Mouse (Mus musculus) ES-CJ7 (cell line): ENCODE measurements at regions not wholly inside any gene's neighbourhood (a gene's known extent, or its start where the extent isn't known, plus 50 kb on each side); places are given as distances from the start of the nearest gene placed in this dataset.

ENCODE experiments used
- DNase-seq: peaks from one replicate; pipeline ENCODE4 v3.0.0; 2011; ENCODE audit warnings: low read depth, low spot score

GRCm38 (mm10) chr10:116653511-116653945, 72.2 kb upstream of the Cnot2 start:
- peak; percentile 68 for DNase-seq

DNA sequence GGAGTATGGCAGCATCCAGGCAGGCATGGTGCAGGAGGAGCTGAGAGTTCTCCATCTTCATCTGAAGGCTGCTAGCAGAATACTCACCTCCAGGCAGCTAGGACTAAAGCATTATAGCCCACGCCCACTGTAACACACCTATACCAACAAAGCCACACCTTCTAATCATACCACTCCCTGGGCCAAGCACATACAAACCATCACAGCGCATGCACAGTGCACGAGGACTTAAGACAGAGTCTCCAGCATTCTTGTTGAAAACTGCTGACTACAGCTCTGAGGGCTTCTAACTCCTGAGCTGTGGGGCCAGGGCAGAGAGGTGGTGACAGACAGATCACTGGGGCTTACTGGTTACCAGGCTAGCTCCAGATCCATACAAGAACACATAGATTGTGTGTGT, 68.0 kb upstream of the Cnot2 start:
- DNase-seq: no peak

DNA sequence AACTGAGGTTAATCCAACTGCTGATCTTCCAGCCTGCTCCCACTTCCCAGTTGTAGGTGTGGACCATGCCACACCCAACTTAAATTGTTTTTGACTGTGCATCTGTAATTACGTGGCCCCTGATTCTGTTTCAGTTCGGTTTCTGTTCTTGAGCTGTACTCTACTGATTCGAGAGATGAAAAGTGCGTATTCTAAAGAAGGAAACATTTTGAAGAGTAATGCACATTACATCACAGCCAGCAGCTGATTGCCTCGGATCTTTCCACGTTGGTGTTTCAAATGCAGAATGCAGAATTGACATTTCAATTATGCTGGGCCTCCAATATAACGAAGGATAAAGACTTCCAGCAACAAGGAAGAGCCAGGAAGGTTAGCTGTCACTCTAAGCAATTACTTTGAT, 64.7 kb upstream of the Cnot2 start:
- DNase-seq: no peak

DNA sequence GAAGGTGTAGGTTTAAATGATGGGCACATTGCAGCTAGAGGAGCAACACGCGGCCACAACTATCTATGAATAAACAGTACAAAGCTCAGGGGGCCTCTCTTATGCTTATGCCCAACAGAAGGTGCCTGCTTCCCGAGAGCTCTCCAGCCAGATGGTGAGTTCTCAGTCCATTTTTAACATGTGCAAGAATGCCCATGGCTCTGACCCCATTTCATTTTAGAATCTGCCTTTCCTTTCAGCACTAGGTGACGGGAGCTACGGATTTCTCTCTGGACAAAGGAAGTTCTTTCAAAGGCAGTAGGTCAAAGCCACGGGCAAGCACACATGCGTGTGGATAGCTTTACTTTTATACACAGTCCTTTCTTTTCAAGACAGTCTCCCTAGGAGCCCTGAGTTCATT, 64.3 kb upstream of the Cnot2 start:
- no peak for DNase-seq

GRCm38 (mm10) chr10:116645108-116645507, 63.8 kb upstream of the Cnot2 start:
- DNase-seq: no peak
